Mouse (Mus musculus): ENCODE measurements around the gene Donson.

GRCm38 (mm10) chr16:91648220-91648550 is 40.4 kb downstream of the Donson start:
- TF ChIP-seq MYC (IDR thresholded peaks at IDR 0.05; ENCODE audit: low read depth, low read length) (no peak), GABPA (IDR thresholded peaks at IDR 0.05; ENCODE audit: insufficient replicate concordance, low read depth, low read length) (no peak), NELFE (IDR thresholded peaks at IDR 0.05; ENCODE audit: low read depth, low read length) (no peak), RAD21 (IDR thresholded peaks at IDR 0.05; ENCODE audit: low read depth, low read length) (no peak)

All from CH12.LX (cell line).